Mouse (Mus musculus): Measurements from ENCODE around the gene Vrk3. TPM values are rescaled to one million over a fixed set of nuclear protein-coding genes. Genes with fewer than 3 reads are reported as not detected.

Gene Vrk3
- polyA plus RNA-seq, 1 experiment from 2014 or later = 45.3 TPM

GRCm38 (mm10) chr7:44727151-44727550 lies 21.1 kb upstream of the Vrk3 start:
- no peaks in the 10 kb centered on the region for H3K4me1 ChIP-seq (replicated peaks; ENCODE audit: insufficient read depth, low read length)
- ATAC-seq (replicated peaks; ENCODE audit: low FRiP score, low read depth) = no peak
- H3K4me3 ChIP-seq (replicated peaks; ENCODE audit: low read depth, low read length) = no peak overlapping the region
- no peaks in the 10 kb centered on the region for H3K36me3 ChIP-seq (ENCODE audit: insufficient read depth, low read length)
- 64% methylated on average over 5 of the region's 5 CpGs for WGBS
- H3K27ac ChIP-seq = no peak overlapping the region
- no peaks in the 10 kb centered on the region for H3K27me3 ChIP-seq (ENCODE audit: insufficient read depth, low read length)
- H3K4me2 ChIP-seq (ENCODE audit: low read length) = no peak overlapping the region
- H3K9ac ChIP-seq (ENCODE audit: low read depth, low read length) = no peak overlapping the region
- no peaks in the 10 kb centered on the region for H3K9me3 ChIP-seq (replicated peaks; ENCODE audit: low read length)
- no peak for TF ChIP-seq CTCF (IDR thresholded peaks at IDR 0.05; ENCODE audit: low read depth)
- DNase-seq (ENCODE audit: low spot score) = no peak

GRCm38 (mm10) chr7:44728082-44728975 lies 19.9 kb upstream of the Vrk3 start:
- TF ChIP-seq CTCF (IDR thresholded peaks at IDR 0.05; ENCODE audit: low read depth) = no peak
- DNase-seq (ENCODE audit: low spot score) = no peak
- Histone ChIP-seq H3K27ac (no peak overlapping the region), H3K4me3 (replicated peaks; ENCODE audit: low read depth, low read length) (no peak overlapping the region), H3K9ac (ENCODE audit: low read depth, low read length) (no peak overlapping the region), H3K4me1 (replicated peaks; ENCODE audit: insufficient read depth, low read length) (no peaks in the 10 kb centered on the region), H3K9me3 (replicated peaks; ENCODE audit: low read length) (no peaks in the 10 kb centered on the region), H3K36me3 (ENCODE audit: insufficient read depth, low read length) (no peaks in the 10 kb centered on the region), H3K27me3 (ENCODE audit: insufficient read depth, low read length) (no peaks in the 10 kb centered on the region), H3K4me2 (ENCODE audit: low read length) (no peak overlapping the region)
- ATAC-seq (replicated peaks; ENCODE audit: low FRiP score, low read depth) = no peak
- WGBS = 91% methylated on average over 11 of the region's 11 CpGs

GRCm38 (mm10) chr7:44733723-44734122 lies 14.5 kb upstream of the Vrk3 start:
- no peak overlapping the region for H3K27ac ChIP-seq
- WGBS = 84% methylated on average over 9 of the region's 9 CpGs

GRCm38 (mm10) chr7:44741361-44741760 lies 6.9 kb upstream of the Vrk3 start:
- H3K27ac ChIP-seq = no peak overlapping the region
- no peak for ATAC-seq (replicated peaks; ENCODE audit: low FRiP score, low read depth)
- 62% methylated on average over 8 of the region's 8 CpGs for WGBS

More at GRCm38 (mm10) chr7:44733723-44734122, 14.5 kb upstream of the Vrk3 start:
- H3K4me2 ChIP-seq (ENCODE audit: low read length) = no peak overlapping the region
- DNase-seq (ENCODE audit: low spot score) (no peak), ATAC-seq (replicated peaks; ENCODE audit: low FRiP score, low read depth) (no peak)
- H3K9ac ChIP-seq (ENCODE audit: low read depth, low read length) = no peak overlapping the region
- H3K4me1 ChIP-seq (replicated peaks; ENCODE audit: insufficient read depth, low read length) = no peaks in the 10 kb centered on the region
- no peaks in the 10 kb centered on the region for H3K9me3 ChIP-seq (replicated peaks; ENCODE audit: low read length)
- H3K27me3 ChIP-seq (ENCODE audit: insufficient read depth, low read length) = no peaks in the 10 kb centered on the region
- no peaks in the 10 kb centered on the region for H3K36me3 ChIP-seq (ENCODE audit: insufficient read depth, low read length)
- no peak overlapping the region for H3K4me3 ChIP-seq (replicated peaks; ENCODE audit: low read depth, low read length)
- no peak for TF ChIP-seq CTCF (IDR thresholded peaks at IDR 0.05; ENCODE audit: low read depth)

GRCm38 (mm10) chr7:44744270-44744669 lies 3.9 kb upstream of the Vrk3 start:
- Histone ChIP-seq H3K27me3 (ENCODE audit: insufficient read depth, low read length) (no peaks in the 10 kb centered on the region), H3K36me3 (ENCODE audit: insufficient read depth, low read length) (no peaks in the 10 kb centered on the region), H3K9me3 (replicated peaks; ENCODE audit: low read length) (no peaks in the 10 kb centered on the region), H3K4me1 (replicated peaks; ENCODE audit: insufficient read depth, low read length) (peaks cover 10% of the 10 kb centered on the region), H3K4me3 (replicated peaks; ENCODE audit: low read depth, low read length) (no peak overlapping the region), H3K27ac (no peak overlapping the region), H3K9ac (ENCODE audit: low read depth, low read length) (0 out of 2 replicates have a peak overlapping the region, but pooled peaks have one; percentile 57), H3K4me2 (ENCODE audit: low read length) (peak overlapping the region; percentile 76)
- no peak for TF ChIP-seq CTCF (IDR thresholded peaks at IDR 0.05; ENCODE audit: low read depth)
- DNase-seq (ENCODE audit: low spot score) (no peak), ATAC-seq (replicated peaks; ENCODE audit: low FRiP score, low read depth) (no peak)
- 40% methylated on average over 9 of the region's 9 CpGs for WGBS

More at GRCm38 (mm10) chr7:44741361-44741760, 6.9 kb upstream of the Vrk3 start:
- H3K4me1 ChIP-seq (replicated peaks; ENCODE audit: insufficient read depth, low read length) = peaks cover 8% of the 10 kb centered on the region
- H3K9ac ChIP-seq (ENCODE audit: low read depth, low read length) = no peak overlapping the region
- H3K36me3 ChIP-seq (ENCODE audit: insufficient read depth, low read length) = no peaks in the 10 kb centered on the region
- no peak for DNase-seq (ENCODE audit: low spot score)
- no peak for TF ChIP-seq CTCF (IDR thresholded peaks at IDR 0.05; ENCODE audit: low read depth)
- H3K4me2 ChIP-seq (ENCODE audit: low read length) = no peak overlapping the region
- no peak overlapping the region for H3K4me3 ChIP-seq (replicated peaks; ENCODE audit: low read depth, low read length)
- no peaks in the 10 kb centered on the region for H3K9me3 ChIP-seq (replicated peaks; ENCODE audit: low read length)
- no peaks in the 10 kb centered on the region for H3K27me3 ChIP-seq (ENCODE audit: insufficient read depth, low read length)

GRCm38 (mm10) chr7:44745076-44745475 lies 3.1 kb upstream of the Vrk3 start:
- no peak overlapping the region; the same call in 1 of the 2 replicates for H3K27ac ChIP-seq
- TF ChIP-seq CTCF (IDR thresholded peaks at IDR 0.05; ENCODE audit: low read depth) = peak; percentile 84
- under 1% methylated on average over 18 of the region's 18 CpGs for WGBS

More at GRCm38 (mm10) chr7:44745076-44745475, 3.1 kb upstream of the Vrk3 start:
- H3K4me3 ChIP-seq (replicated peaks; ENCODE audit: low read depth, low read length) = peak overlapping the region; percentile 37
- no peaks in the 10 kb centered on the region for H3K27me3 ChIP-seq (ENCODE audit: insufficient read depth, low read length)
- H3K4me1 ChIP-seq (replicated peaks; ENCODE audit: insufficient read depth, low read length) = peaks cover 12% of the 10 kb centered on the region
- H3K4me2 ChIP-seq (ENCODE audit: low read length) = peak overlapping the region; percentile 76
- H3K9ac ChIP-seq (ENCODE audit: low read depth, low read length) = peak overlapping the region; percentile 57
- H3K36me3 ChIP-seq (ENCODE audit: insufficient read depth, low read length) = no peaks in the 10 kb centered on the region
- H3K9me3 ChIP-seq (replicated peaks; ENCODE audit: low read length) = no peaks in the 10 kb centered on the region
- ATAC-seq (replicated peaks; ENCODE audit: low FRiP score, low read depth) (peak; percentile 58; the same call in 1 of the 2 replicates), DNase-seq (ENCODE audit: low spot score) (peak; percentile 90)
